Mouse (Mus musculus) G1E (cell line): ENCODE results near the gene Btbd17.

ENCODE experiments used
- CTCF ChIP-seq: IDR thresholded peaks from 2 replicates; pipeline ENCODE4 v1.5.1; 2012; ENCODE audit warnings: low read depth, low read length, inconsistent platforms, mixed read lengths
- GATA1 ChIP-seq: IDR thresholded peaks from 2 replicates; pipeline ENCODE4 v1.6.1; 2012; ENCODE audit warnings: borderline replicate concordance, low read length, inconsistent platforms, mixed read lengths

DNA sequence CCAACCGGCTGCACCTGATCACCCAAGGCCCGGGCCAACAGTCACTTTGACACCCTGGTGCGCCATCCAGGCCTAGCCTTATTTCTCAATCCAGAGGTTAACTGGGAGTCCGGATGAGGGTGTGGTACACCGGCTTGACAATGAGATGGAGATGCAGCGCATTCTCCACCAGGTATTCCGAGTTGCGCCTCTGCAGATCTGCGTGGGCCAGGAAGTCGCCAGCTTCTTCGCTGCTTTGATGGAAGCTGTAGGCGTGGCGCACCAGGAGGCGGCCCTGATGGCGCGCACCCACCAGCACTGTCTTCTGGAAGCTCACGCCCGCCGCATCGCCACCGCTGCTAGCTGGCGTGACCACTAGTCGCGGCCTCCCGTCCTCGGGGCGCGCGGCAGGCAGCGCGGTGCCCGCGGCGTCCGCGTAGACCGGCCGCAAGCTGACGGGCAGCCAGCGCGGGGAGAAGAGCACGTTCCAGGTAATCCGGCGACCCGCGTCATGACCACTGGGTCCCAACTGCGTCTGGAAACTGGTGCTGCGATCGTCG, 4.3 kb downstream of the Btbd17 start:
- no peak for TF ChIP-seq CTCF
- no peak for TF ChIP-seq GATA1
